Mouse (Mus musculus) adrenal gland (tissue): ENCODE data around the gene Rgs7.

Experiments
- intact Hi-C: fragments of 180-260 bp; cut with DNase I; formaldehyde crosslinking; loops from one replicate; pipeline ENCODE4 v1.15.1; 2025
- long read RNA-seq, 2 experiments: library from polyadenylated mRNA; unstranded; transcript quantifications; one replicate each; pipeline ENCODE4 v2.0.0; 2020; ENCODE audit warnings: borderline replicate concordance in 1 of 2; ENCODE audit not compliant: insufficient replicate concordance in 1 of 2

The Rgs7 gene
- long read RNA-seq, experiment 1, partial matches to known transcripts = 0 of 1 reads
- long read RNA-seq, experiment 1, other reads (novel, unspliced or antisense) = 1 of 1 reads
- long read RNA-seq, experiment 2, partial matches to known transcripts = 2 of 2 reads
- long read RNA-seq, experiment 2, other reads (novel, unspliced or antisense) = 0 of 2 reads

DNA sequence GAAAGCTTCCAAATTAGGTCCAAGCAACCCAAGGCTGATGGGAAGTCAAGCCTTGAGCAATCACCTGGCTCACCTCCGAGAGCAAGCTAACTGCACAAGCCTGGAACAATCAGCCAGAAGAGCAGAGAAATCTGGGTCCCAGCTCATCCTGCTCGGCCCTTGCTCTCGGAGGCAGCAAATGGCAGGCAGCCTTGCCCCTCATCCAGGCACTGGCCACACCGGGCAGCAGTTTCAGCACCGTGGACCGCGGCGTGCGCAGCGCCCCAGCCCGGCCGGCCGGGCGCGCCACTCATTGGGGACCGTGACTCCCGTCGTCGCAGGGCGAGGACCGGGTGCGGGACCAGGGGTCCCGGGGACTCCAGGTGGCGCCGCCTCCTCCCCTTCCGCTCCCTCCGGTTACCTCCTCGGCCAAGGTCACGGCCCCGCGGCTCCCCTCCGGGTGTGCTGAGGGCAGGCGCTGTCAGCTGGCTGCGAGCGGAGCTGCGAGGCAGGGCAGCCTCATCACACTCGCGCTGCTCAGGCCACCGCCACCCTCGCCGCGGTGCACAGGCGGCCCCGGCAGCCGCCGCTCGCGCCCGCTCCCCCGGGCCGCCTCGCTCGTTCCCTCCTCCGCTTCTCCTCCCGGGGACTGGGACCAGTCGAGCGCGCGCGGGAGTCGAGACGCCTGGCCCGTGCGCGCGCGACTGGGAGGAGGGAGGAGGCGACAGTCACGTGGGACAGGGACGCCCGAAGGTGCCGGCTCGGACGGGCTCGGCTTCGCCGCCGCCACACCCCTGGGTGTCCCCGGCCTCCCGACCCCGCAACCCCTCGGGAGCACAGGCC lies at the start of gene Rgs7:
Gene Rgs7, minus strand, starts transcription at position 640 of the 822 bp plus-strand sequence.
- intact Hi-C loops = no loop called here

DNA sequence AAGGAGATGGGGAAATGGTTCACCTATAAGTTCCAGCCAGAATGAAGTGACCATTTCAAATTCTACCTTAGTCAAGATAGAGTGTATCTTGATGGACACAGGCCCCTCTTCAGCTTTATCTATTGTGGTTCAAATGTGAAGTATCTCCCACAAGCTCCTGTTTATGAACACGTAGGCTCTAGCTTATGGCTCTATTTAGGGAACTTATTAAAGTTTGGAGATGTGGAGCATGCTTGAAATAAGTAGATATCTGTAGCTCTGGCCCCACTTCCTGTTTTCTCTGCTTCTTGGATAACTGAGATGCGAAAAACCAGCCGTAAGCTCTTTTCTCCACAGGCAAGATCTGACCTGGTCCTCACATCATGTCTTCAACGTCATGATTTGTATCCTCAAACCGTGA lies 48.4 kb upstream of the Rgs7 start:
- intact Hi-C loops = no loop called here

DNA sequence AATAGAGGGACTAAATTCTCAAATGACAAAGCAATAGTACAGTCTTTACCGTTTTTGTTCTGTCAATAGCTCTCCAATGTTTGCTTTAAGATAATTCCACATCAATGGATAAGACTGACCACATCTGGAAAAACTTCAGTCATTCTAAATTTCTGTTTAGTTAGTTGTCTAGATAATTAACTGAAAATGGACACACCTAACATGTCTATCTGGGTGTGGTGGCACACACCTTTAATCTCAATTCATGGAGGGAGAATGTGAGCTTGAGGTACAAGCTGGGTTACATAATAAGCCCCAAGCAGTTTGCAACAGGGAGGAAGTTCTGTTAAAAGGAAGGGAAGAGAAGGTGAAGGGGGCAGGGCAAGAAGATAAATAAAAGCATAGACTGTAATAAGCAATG lies 45.0 kb upstream of the Rgs7 start:
- intact Hi-C loops = no loop called here

DNA sequence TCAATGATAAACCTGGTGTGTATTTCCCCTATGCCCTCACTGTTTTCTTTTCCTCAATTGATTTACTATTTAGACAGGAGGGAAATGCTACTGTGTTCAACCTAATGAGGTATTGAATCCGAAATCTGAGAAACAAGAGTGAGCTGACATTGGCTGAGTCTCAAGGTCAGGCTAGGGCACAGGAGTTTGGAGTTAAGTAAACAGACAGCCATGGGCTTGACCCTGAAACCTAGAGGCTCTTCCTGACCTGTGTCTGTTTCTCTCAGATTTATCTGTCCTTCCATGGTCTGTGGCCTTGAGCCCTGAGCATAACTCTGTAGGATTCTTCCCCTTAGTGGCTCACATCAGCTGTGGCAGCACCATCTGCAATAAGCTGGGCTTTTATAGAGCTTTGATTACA lies 37.6 kb upstream of the Rgs7 start:
- intact Hi-C loops = no loop called here

DNA sequence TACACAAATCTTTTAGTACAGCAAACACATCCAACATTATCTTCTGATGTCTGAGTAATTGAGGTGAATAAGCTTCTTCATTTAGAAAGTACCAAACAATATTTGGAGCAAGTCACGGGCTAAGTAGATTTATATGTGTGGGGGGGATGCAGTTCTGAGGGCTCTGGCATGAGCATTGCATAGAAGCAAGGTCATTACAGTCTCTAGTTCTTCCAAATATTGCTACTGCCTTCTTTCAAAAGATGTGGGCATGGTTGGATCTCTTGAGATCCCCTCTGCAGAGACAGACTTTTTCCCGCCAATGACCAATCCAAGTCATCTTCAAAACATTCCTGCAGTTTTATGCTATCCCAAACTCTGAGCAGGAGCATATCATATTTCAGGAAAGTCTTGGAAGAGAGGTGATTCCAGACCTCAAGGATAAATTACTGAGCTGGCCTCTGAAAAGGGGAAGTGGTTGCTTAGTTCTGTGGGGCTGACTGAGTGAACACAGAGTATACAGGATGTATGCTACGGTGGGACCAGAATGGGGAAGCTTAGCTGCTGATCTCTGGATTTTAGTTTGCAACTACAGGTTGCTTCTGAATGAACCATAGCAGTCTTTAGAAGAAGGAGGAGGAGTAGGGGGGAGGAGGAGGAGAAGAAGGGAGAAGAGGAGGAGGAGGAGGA lies 32.5 kb upstream of the Rgs7 start:
- intact Hi-C loops = no loop called here

DNA sequence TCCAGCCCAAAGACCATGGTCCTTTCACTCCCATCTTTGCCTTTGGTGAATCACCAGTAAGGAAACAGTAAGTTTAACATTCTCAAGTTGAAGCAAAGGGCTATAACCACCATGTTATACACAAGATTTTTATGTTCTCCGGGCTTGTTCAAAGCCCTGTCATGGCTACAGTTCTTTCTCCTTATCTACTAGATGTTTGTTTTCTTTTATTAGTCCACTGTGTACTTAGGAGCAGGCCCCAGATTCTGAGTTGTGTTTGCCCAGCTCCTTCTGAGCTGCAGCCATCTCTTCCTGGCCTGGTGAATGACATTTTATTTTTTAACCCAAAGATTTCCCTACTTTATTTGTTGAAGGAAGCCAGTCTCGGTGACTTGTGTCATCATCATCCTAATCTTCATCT lies 31.3 kb upstream of the Rgs7 start:
- intact Hi-C loops = no loop called here

DNA sequence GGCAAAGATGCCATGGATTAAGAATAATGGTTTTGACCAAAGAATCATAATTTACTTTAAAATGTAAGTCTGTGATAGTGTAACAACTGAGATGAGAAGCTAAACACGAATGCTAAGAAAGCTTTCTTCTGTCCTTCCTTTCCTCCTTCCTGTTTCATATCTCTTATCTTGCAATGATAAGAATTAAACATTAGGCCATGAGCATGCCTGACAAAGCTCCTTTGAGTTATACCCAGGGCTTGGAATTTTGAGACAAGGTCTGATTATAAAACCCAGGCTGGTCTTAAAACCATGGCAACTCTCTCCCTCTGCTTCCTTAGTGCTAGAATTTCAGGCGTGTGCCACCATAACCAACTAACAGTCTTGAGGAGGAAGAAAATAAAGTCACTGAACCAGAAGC lies 22.2 kb upstream of the Rgs7 start:
- intact Hi-C loops = no loop called here

DNA sequence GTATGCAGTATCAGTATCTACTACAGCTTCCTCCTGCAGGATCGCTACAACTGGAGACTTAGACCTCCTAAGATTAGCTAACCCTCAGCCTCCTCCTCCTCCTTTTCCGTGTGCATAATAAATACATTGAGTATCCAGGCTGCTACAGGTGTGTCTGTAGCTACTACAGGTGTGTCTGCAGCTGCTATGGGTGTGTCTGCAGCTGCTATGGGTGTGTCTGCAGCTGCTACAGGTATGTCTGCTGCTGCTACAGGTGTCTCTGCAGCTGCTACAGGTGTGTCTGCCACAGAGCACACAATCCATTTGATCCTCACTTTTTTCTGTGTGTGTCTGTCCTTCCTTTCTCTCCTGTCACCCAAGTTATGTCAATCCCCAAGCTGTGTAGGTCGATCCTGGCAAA lies 19.9 kb upstream of the Rgs7 start:
- intact Hi-C loops = no loop called here

DNA sequence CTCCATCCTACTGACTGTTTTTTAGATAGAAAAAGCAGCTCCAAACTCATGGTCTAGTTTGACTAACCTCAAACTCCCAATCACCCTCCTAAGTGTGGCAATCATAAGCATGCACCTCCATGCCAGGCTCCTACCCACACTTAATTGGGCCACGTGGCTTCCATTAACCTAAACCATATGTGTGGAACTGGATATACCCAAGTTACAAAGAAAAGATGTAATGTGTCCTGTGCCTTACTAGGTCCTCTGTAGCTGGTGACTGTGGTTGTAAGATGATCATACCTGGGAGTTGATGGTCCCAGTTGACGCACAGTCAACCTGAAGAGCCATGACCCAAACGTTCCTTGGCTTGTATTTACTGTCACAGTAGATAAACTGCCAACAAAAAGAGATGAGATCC lies 17.7 kb upstream of the Rgs7 start:
- intact Hi-C loops = no loop called here

DNA sequence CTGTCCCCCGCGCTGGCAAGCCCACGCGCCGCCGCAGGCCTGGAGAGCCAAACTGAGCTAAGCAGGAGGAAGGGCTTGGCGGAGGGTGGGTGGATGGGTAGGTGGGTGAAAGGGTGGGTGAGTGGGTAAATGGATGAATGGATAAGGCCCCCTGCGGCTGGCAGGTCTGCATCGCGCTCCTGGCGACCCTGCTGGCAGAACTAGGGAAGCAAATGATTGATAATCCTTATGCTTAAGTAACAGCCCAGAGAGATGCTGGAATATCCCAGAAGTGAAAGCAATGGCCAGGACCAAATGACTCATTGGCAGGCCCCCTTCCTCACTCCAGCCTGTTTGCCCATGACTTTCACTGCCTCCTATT lies 363 bp upstream of the Rgs7 start:
- intact Hi-C loops = no loop called here

DNA sequence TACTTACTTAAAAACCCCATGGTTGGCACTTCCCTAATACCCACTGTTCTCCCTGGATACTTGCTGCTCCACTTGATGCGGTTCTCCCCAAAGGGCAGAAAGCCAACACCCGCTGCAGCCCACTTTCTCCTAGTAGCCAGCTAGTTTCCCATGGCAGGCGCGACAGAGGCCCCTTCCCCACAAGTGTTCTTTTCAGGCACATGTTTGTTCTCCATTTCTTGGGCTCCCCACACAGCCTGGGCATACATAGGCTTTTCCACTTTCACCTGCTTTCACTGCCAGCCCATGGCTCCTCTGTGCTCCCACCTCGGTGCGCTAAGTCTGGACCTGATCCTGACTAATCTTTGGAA lies 814 bp downstream of the Rgs7 start:
- intact Hi-C loops = no loop called here

DNA sequence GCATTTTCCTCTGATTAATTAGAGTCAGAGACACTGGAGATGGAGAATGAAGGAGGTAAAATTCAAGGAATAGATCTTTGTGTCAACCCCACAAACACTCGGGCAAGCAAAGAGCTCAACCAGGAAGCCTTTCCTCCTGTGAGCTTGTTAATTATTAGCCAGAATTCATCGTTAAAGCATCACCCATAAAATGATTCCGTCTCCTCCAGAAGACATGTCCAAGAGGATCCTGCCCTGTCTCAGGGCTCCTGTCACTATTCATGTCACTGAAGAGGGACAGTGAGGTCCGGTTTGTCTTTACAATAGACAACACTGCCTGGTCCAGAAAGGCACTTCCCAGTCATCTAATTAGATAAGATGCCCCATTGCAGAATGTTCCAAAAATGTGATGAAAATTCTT lies 7.2 kb downstream of the Rgs7 start:
- intact Hi-C loops = no loop called here

DNA sequence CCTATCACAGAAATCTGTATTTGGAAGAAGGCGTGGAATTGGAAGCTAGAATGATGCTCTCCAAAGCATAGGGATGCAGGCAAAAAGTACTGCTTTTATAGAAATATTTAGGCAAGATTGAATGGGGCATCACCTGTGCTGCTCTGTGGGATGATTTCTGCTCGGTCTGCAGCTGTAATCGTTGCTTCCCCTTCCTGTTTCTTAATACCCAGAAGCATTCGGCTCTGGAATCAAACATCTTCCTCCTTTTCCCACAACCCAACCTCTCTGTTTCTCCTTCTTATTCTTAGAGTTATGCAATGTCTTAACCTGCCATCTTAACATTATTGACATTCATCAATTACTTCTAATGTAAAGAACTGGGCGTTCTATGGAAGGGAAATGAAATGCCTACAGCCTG lies 19.2 kb downstream of the Rgs7 start:
- intact Hi-C loops = no loop called here

DNA sequence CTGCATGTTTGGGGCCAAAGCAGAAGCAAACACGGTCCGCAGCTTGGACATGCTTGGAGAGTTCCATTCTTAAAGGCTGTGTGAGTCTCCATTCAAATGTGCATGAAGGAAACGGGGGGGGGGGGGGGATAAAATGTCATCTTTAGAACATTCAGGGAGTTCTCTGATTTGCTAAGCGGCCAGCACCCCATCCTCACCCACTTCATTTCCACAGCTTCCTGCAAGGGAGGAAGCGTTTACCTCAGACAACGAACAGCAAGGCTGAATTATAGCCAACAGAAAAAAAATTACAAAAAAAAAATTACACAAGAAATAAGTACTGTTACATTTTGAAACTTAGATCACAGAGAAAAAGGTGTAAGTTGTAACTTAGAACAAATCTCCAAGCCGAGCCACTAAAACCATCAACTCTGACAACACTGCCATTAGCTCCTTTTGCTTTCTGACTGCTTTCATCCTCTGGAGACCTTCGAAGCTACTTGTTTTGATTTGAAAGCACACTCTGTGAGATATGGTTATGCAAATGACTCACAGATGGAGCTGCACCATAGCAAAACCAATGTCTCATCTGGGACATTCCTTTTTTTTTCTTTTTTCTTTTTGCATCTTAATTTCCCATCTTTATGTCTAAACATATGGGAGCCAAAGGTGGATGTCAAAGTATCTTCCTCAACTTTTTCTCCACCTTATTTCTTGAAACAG lies 23.1 kb downstream of the Rgs7 start:
- intact Hi-C loops = no loop called here

DNA sequence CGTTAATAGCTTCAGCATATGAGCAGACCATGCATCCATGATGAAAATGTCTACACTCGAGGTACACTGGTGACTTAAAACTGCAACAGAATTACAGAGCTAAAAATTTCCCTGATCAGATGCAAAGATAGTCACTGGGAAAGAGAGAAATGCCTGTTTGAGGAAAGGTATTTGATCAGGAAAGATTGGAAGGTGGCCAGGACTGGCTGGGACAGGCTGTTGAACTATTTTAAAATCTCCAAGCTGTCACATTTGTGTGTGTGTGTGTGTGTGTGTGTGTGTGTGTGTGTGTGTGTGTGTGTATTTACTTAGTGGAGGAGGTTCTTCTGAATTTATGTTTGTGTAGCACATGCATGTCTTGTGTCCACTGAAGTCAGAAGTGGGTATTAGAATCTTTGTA lies 27.7 kb downstream of the Rgs7 start:
- intact Hi-C loops = no loop called here

DNA sequence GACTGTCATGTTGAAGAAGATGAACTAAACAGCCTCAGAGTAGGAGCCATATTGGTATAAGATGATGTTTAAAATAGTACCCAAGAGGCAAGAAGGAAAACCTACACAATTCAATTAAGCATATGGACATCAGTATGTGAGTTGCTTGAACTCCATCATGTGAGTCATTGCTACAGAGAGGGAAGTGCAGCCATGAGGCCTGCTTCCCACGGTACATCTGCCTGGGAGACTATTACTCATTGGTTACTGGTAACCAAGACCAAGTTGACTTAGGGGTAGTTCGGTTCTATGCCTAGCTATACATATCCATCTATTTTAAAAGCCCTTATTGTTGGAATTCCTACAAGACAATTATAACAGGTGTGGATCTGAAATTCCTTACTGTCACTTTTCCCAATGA lies 29.9 kb downstream of the Rgs7 start:
- intact Hi-C loops = no loop called here

DNA sequence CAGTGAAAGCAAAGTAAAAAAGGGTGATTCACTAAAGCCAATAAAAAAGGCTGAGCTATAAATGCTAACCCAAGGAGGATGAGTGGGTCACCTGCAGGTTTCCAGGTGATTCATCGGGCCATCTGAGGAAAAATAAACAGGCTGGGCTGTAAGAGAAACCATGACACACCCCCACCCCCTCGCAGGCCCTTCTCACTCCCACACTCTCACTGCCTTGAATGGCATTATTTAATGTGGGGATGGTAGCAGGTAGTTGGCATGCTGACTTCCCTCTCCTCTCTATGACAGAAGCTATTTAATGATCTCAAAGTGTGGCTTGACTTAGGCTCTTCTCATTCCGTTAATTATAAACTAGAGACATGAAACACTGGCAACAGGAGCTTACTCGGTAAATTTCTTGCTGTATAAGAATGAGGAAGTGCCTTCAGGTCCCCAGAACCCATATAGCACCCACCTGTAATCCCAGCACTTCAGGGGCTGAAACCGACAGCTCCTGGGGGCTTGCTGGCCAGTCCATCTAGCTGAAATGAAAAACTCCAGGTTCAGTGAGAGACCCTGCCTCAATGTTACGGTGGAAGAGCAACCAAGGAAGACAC lies 38.2 kb downstream of the Rgs7 start:
- intact Hi-C loops = no loop called here

DNA sequence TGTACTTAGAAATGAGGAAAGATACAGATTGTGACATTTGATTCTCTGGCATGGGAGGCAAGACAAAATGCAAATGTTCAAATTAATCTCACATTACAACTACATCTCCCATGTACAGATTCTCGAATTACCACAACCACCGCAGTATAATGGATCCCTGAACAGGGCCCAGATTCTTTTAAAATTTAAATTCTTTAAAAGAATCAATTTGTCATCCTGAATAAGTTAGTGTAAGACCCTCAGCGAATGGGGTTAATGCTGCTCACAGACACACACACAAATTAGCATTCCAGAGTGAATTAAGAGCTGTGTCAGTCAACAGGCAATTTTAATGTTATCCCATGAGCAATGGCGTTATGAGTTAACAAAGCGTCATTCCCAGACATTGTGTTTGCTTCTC lies 44.3 kb downstream of the Rgs7 start:
- intact Hi-C loops = no loop called here

DNA sequence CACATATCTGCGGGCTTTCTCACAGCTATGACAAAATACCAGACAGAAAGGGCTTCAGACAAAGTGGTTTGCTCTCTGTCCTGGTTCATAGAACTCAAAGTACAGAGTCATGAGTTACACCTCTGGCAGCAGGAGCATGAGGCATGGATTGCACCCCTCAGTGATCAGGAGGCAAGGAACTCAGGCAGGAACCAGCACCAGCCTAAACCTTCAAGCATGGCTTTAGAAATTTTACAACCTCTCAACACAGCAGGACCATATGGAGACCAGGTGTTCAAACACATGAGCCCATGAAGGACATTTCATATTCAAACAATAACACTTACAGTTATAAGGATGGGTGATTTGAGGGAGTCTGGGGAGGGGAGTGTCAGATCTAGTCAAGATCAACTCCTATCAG lies 49.4 kb downstream of the Rgs7 start:
- intact Hi-C loops = no loop called here

DNA sequence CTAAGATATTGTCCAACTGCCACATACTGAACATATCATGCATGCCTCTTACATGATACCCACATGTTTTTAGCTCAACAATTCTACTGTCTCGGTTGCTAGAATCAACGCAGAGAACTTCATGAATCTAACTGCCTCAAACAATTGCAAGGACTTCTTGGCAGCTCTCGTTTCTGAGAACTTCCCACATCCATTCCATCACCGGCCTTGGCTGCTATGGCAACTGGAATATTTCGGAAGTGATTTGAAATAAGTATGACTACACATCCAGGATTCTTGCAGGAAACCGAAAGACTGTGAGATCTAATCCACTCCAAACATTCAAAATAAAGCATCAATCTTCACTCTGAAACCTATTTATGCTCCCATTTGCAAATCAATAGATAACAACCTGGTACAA lies 50.3 kb downstream of the Rgs7 start:
- intact Hi-C loops = no loop called here

DNA sequence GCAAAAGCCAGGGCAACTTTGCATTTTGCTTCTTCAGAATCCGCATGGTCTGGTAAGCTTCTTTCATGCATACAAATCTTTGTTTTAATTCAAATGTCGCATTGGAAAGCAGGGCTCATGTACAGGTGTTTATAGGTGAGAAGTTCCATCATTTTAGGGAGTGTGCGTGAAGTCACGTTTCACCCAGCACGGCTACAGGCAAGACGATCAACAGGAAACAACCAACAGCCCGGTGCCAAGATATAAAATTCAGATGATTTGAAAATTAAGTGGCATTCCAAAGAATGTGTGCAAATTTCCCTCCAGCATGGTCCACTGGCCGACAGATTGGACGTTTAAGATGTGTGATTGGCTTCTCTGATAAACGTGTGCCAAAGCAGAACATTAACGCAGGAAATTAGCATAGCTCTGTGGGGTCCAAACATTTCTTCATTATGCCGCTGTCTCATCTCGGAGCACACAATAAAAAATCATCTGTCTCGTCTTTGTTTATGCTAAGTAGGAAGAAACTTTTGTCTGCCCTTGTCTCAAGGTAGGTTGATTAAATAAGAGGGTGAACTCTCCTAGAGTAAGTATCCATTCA lies 58.6 kb downstream of the Rgs7 start:
- intact Hi-C loops = no loop called here

DNA sequence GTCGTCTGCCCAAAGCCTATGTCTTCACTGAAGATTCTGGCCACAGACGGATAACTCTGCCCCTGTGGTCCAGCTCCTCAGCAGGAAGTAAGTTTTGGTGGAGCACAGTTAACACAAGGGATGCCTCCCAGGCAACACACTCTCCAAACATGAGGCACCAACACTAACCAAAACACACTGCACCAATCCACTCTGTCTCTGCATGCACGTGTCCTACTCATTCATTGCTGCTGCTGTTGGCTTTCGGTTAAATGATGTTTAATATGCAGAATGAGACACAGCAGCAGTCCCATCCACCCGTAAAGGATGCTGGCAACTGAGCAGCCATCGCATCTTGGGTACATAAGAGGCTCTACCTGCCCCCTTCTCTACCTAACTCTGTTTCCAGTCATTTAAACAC lies 59.2 kb downstream of the Rgs7 start:
- intact Hi-C loops = no loop called here
